Mouse (Mus musculus) neural tube, embryonic 11.5 days (tissue): ENCODE results near the gene Exoc3l4. TPM values are rescaled to one million over a fixed set of nuclear protein-coding genes. Genes with fewer than 3 reads are reported as not detected.
A peak's percentile ranks its signal among the peaks of the same experiment; 100 is the strongest.

ENCODE experiments used
- ATAC-seq: fragments of 200-750 bp; cut with Nextera tagmentation; 2 replicates; pipeline ENCODE4 v1.8.0; 2017; ENCODE audit warnings: moderate number of reproducible peaks, mild to moderate bottlenecking, moderate TSS enrichment, moderate library complexity; ENCODE audit not compliant: insufficient read depth, low FRiP score, low TSS enrichment
- DNase-seq: peaks from one replicate; pipeline ENCODE4 v3.0.0-alpha.2; 2015; ENCODE audit warnings: low spot score
- H3K27ac ChIP-seq: fragments of 300-500 bp; sonication (generic); 2 replicates; pipeline ENCODE4 v1.5.1; 2014; ENCODE audit warnings: low read depth, mild to moderate bottlenecking, low read length
- H3K27me3 ChIP-seq: fragments of 300-500 bp; sonication (generic); 2 replicates; pipeline ENCODE4 v1.6.1; 2014; ENCODE audit warnings: mild to moderate bottlenecking, low read length, mixed read lengths; ENCODE audit not compliant: control insufficient read depth, insufficient read depth
- H3K36me3 ChIP-seq: fragments of 300-500 bp; sonication (generic); 2 replicates; pipeline ENCODE4 v1.6.1; 2014; ENCODE audit warnings: mild to moderate bottlenecking, low read length, moderate library complexity, mixed read lengths; ENCODE audit not compliant: control insufficient read depth, insufficient read depth
- H3K4me1 ChIP-seq: fragments of 300-500 bp; sonication (generic); 2 replicates; pipeline ENCODE4 v1.6.1; 2014; ENCODE audit warnings: low read length, mixed read lengths; ENCODE audit not compliant: control insufficient read depth, insufficient read depth
- H3K4me2 ChIP-seq: fragments of 300-500 bp; sonication (generic); 2 replicates; pipeline ENCODE4 v1.6.1; 2014; ENCODE audit warnings: low read depth, mild to moderate bottlenecking, moderate library complexity
- H3K4me3 ChIP-seq: fragments of 300-500 bp; sonication (generic); 2 replicates; pipeline ENCODE4 v1.5.1; 2014; ENCODE audit warnings: low read depth, low read length
- H3K9ac ChIP-seq: fragments of 300-500 bp; sonication (generic); 2 replicates; pipeline ENCODE4 v1.6.1; 2014; ENCODE audit warnings: mild to moderate bottlenecking, low read length
- H3K9me3 ChIP-seq: fragments of 300-500 bp; sonication (generic); 2 replicates; pipeline ENCODE4 v1.6.1; 2016; ENCODE audit warnings: low read length; ENCODE audit not compliant: control insufficient read depth
- WGBS: fragments of 180-500 bp; shearing (Covaris S2); extraction: QIAGEN DNeasy Blood & Tissue Kit; methylation state at CpG from one replicate; pipeline ENCODE4 v1.1.7; 2014; 5-methylcytosine and 5-hydroxymethylcytosine counted together
- polyA plus RNA-seq: library from polyadenylated mRNA; unstranded; fragments of >200 nt; fragmentation: Nextera tagmentation; extraction: Ambion mirVana; gene quantifications from 2 replicates; pipeline ENCODE4 v1.2.1, GENCODE M21; 2014

Exoc3l4 gene
- polyA plus RNA-seq, 1 experiment from 2014 or later = 6.6 TPM

DNA sequence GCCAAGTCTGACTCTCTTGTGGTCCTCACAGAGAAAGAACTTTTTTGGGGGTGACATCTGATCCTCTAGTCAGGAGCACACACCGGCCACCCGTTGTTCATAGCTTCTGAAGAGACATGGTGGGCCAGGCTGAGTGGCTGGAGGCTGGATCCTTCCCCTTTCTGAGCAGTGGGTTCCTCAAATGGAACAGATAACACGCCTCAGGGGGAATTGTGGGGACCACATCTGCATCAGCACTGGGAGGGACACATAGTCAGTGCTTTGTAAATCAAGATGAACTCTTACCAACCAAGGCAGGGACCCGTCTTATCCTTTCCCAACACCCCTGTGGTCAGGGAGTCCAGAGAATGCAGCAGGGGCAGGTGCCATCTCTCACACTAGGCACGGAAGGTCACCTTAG lies 3.1 kb downstream of the Exoc3l4 start:
- DNase-seq (no peak), ATAC-seq (no peak)
- Histone ChIP-seq H3K4me3 (no peak overlapping the region), H3K27me3 (peaks cover 40% of the 10 kb centered on the region), H3K36me3 (no peaks in the 10 kb centered on the region), H3K4me2 (no peak overlapping the region), H3K4me1 (peaks cover 2% of the 10 kb centered on the region; the same call in 1 of the 2 replicates), H3K27ac (no peak overlapping the region), H3K9me3 (no peaks in the 10 kb centered on the region), H3K9ac (no peak overlapping the region)
- WGBS = 76% methylated on average over 5 of the region's 5 CpGs

DNA sequence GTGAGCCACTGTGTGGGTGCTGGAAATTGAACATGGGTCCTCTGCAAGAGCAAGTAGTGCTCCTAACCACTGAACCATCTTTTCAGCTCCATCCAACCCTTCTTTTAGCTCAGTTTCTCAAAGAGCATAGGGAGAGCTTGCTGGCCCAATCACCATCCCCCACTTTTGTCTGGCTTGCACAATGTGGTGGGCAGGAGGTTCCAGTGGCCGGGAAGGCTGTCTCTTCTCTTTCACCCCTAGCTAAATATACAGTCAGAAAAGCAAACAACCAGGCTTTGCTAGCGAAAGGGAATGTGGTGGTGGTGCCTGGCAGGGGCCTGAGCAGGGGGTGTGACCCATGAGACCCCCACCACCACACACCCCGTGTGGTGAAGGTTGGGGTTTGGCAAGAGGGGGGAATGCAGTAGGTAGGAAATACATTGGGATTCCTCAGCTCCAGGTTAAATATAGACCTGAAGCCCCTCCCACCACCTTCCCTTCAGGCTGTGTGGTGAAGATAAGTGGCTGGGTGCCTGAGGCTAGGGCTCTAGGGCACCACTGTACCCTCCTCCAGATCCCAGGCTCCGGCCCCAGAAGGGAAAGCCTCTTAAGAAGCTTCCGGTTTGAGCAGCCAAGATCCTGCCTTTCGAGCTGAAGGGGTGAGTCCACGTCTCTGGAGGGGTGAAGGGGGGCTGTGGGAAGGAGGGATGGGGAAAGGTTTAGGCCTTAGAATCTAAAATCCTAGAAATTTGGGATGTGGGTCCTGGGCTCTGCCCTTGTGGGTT lies 4.3 kb downstream of the Exoc3l4 start:
- DNase-seq (no peak), ATAC-seq (no peak)
- WGBS = 54% methylated on average over 7 of the region's 7 CpGs
- H3K27me3 ChIP-seq = peaks cover 50% of the 10 kb centered on the region
- no peak overlapping the region for H3K4me2 ChIP-seq
- no peak overlapping the region for H3K9ac ChIP-seq
- H3K4me1 ChIP-seq = peaks cover 2% of the 10 kb centered on the region; the same call in 1 of the 2 replicates
- no peak overlapping the region for H3K27ac ChIP-seq
- H3K4me3 ChIP-seq = no peak overlapping the region
- no peaks in the 10 kb centered on the region for H3K9me3 ChIP-seq
- no peaks in the 10 kb centered on the region for H3K36me3 ChIP-seq

GRCm38 (mm10) chr12:111422852-111423251 lies 6.0 kb downstream of the Exoc3l4 start:
- Histone ChIP-seq H3K4me1 (no peaks in the 10 kb centered on the region), H3K27me3 (peaks cover 63% of the 10 kb centered on the region)
- 29% methylated on average over 5 of the region's 5 CpGs for WGBS

GRCm38 (mm10) chr12:111423570-111424129 lies 6.8 kb downstream of the Exoc3l4 start:
- no peak overlapping the region for H3K4me3 ChIP-seq
- WGBS = 3% methylated on average over 43 of the region's 43 CpGs
- no peaks in the 10 kb centered on the region for H3K36me3 ChIP-seq
- H3K9ac ChIP-seq = no peak overlapping the region
- DNase-seq (no peak), ATAC-seq (no peak)
- H3K27ac ChIP-seq = no peak overlapping the region
- peaks cover 1% of the 10 kb centered on the region; the same call in 1 of the 2 replicates for H3K4me1 ChIP-seq
- no peaks in the 10 kb centered on the region for H3K9me3 ChIP-seq
- H3K4me2 ChIP-seq = peak overlapping the region; percentile 4
- peaks cover 71% of the 10 kb centered on the region for H3K27me3 ChIP-seq

More at GRCm38 (mm10) chr12:111422852-111423251, 6.0 kb downstream of the Exoc3l4 start:
- ATAC-seq (no peak), DNase-seq (no peak)
- no peaks in the 10 kb centered on the region for H3K36me3 ChIP-seq
- H3K9me3 ChIP-seq = no peaks in the 10 kb centered on the region
- H3K9ac ChIP-seq = no peak overlapping the region
- no peak overlapping the region for H3K4me2 ChIP-seq
- H3K4me3 ChIP-seq = no peak overlapping the region
- H3K27ac ChIP-seq = no peak overlapping the region

DNA sequence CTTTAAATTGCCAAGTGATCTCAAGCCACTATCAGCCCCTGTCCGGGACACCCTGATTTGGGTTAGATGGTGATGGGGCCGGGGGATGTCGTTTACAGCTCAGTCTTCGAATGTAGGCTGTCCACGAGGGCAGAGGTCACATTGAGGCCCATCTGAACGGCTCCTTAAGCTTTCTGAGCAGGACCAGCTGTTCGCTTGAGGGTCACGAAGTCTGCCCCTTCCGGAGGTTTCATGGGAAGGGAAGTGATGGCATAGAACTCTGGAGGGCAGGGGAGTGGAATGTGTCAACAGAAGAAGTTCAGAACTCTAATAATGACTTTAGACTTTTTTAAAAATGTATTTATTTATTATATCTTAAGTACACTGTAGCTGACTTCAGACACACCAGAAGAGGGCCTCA lies 7.7 kb downstream of the Exoc3l4 start:
- Histone ChIP-seq H3K27me3 (peaks cover 79% of the 10 kb centered on the region), H3K9me3 (no peaks in the 10 kb centered on the region), H3K36me3 (no peaks in the 10 kb centered on the region), H3K27ac (no peak overlapping the region), H3K4me2 (no peak overlapping the region), H3K9ac (no peak overlapping the region), H3K4me1 (peaks cover 2% of the 10 kb centered on the region; the same call in 1 of the 2 replicates), H3K4me3 (no peak overlapping the region)
- DNase-seq (no peak), ATAC-seq (no peak)
- WGBS = 23% methylated on average over 9 of the region's 9 CpGs

- no peak overlapping the region for H3K27ac ChIP-seq
- 0 out of 2 replicates have a peak, but pooled peaks have one; percentile 36 for ATAC-seq
- peak; percentile 87 for DNase-seq
- no peaks in the 10 kb centered on the region for H3K36me3 ChIP-seq
- peaks cover 2% of the 10 kb centered on the region; the same call in 1 of the 2 replicates for H3K4me1 ChIP-seq
- H3K27me3 ChIP-seq = peaks cover 86% of the 10 kb centered on the region
- no peaks in the 10 kb centered on the region for H3K9me3 ChIP-seq
- no peak overlapping the region for H3K4me2 ChIP-seq
- 4% methylated on average over 15 of the region's 15 CpGs for WGBS
- H3K4me3 ChIP-seq = no peak overlapping the region
- no peak overlapping the region for H3K9ac ChIP-seq
Observed at GRCm38 (mm10) chr12:111425258-111425657, 8.4 kb downstream of the Exoc3l4 start.

GRCm38 (mm10) chr12:111425789-111426460 lies 9.1 kb downstream of the Exoc3l4 start:
- DNase-seq (peak; percentile 90), ATAC-seq (0 out of 2 replicates have a peak, but pooled peaks have one; percentile 45)
- 16% methylated on average over 29 of the region's 29 CpGs for WGBS
- Histone ChIP-seq H3K27ac (no peak overlapping the region), H3K36me3 (no peaks in the 10 kb centered on the region), H3K4me2 (no peak overlapping the region), H3K9ac (no peak overlapping the region), H3K4me1 (peaks cover 2% of the 10 kb centered on the region; the same call in 1 of the 2 replicates), H3K27me3 (peaks cover 92% of the 10 kb centered on the region), H3K4me3 (no peak overlapping the region), H3K9me3 (no peaks in the 10 kb centered on the region)

DNA sequence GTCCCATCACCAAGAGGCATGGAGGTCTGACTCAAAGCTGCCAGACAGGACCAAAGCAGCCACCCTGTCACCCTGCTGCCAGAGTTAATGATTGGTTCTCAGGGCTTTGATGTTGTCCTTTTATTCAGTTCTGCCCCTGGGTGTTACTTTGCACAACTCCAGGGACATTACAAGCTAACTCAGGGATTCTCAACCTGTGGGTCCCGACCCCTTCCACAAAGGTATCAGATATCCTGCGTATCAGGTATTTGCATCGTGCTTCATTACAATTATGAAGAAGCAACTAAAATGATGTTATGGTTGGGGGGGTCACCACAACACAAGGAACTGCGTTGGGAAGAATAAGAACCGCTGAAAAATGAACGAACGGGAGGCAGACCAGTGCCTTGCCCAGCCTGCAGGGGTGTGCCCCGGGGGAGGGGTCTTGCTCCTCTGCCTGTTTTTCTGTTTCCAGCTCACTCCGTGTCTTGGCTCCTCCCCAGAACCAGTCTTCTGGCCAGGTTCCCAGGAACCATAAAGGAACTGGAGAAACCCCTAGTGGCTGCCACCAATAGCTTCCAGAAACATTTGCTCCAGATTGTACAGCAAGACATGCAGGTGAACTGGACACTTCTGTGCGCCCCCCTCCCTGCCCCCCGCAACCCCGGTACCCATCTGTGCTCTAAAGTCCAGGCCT lies 10.8 kb downstream of the Exoc3l4 start:
- Histone ChIP-seq H3K9me3 (no peaks in the 10 kb centered on the region), H3K4me2 (no peak overlapping the region), H3K27me3 (peaks cover 93% of the 10 kb centered on the region), H3K27ac (no peak overlapping the region), H3K4me3 (no peak overlapping the region), H3K36me3 (no peaks in the 10 kb centered on the region), H3K4me1 (peaks cover 2% of the 10 kb centered on the region; the same call in 1 of the 2 replicates), H3K9ac (no peak overlapping the region)
- 45% methylated on average over 12 of the region's 12 CpGs for WGBS
- DNase-seq (no peak), ATAC-seq (no peak)
